Mouse (Mus musculus) heart, postnatal 0 days (tissue): Measurements from ENCODE around the gene S100g.

Experiments used
- CTCF ChIP-seq: IDR thresholded peaks from 2 replicates; pipeline ENCODE4 v1.5.1; 2016; ENCODE audit warnings: antibody characterized with exemption, control low read depth, low read depth
- EP300 ChIP-seq: IDR thresholded peaks from 2 replicates; pipeline ENCODE4 v1.6.1; 2016; ENCODE audit warnings: antibody characterized with exemption, low read depth

- TF ChIP-seq CTCF: no peak
- TF ChIP-seq EP300: no peak
Measured at GRCm38 (mm10) chrX:162976194-162976593, 11.8 kb upstream of the S100g start.
